Mouse (Mus musculus) cerebellum, adult 2 months (tissue): ENCODE measurements around the gene Ppia.

Source experiments
- CTCF ChIP-seq: fragments of 200-500 bp; IDR thresholded peaks from 2 replicates; pipeline ENCODE4 v1.5.1; 2011; ENCODE audit warnings: low read depth, mild to moderate bottlenecking, control low read depth, low read length, moderate library complexity, borderline replicate concordance; ENCODE audit not compliant: insufficient read depth
- POLR2A ChIP-seq: fragments of 200-500 bp; IDR thresholded peaks from 2 replicates; pipeline ENCODE4 v1.6.1; 2011; ENCODE audit warnings: low read length, control low read depth, borderline replicate concordance; ENCODE audit not compliant: insufficient read depth

DNA sequence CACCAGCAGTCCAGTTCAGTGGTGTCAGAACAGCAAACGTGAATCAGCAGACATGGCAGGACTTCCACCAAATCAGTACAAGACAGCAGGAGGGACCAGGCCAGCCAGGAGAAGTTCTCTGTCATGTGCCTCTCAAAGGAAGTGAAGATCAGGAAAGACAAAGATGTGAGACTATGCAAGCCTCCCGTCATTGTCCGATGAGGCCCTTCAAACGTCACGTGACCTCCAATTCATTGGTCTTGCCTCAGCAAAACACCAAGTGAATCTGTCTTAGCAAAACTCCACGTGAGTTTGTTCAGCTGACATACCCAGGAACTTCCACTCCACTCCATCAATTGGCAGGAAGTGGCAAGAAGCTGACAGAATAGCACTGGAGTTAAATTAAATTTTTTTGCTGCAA lies 40.8 kb downstream of the Ppia start:
- TF ChIP-seq CTCF (no peak), POLR2A (no peak)
